Mouse (Mus musculus) limb, embryonic 12.5 days (tissue): Measurements from ENCODE around the gene Limk1. TPM values are rescaled to one million over a fixed set of nuclear protein-coding genes. Genes with fewer than 3 reads are reported as not detected.

Experiments used
- ATAC-seq: fragments of 200-750 bp; cut with Nextera tagmentation; 2 replicates; pipeline ENCODE4 v1.8.0; 2017; ENCODE audit warnings: low read depth, moderate TSS enrichment; ENCODE audit not compliant: insufficient number of reproducible peaks, insufficient read depth, low FRiP score, low TSS enrichment
- H3K27ac ChIP-seq: fragments of 300-500 bp; sonication (generic); 2 replicates; pipeline ENCODE4 v1.5.1; 2016; ENCODE audit warnings: mild to moderate bottlenecking, moderate library complexity
- H3K27me3 ChIP-seq: fragments of 300-500 bp; sonication (generic); 2 replicates; pipeline ENCODE4 v1.6.1; 2016; ENCODE audit warnings: mild to moderate bottlenecking, moderate library complexity
- H3K36me3 ChIP-seq: fragments of 300-500 bp; sonication (generic); 2 replicates; pipeline ENCODE4 v1.6.1; 2016; ENCODE audit warnings: mild to moderate bottlenecking, moderate library complexity
- H3K4me1 ChIP-seq: fragments of 300-500 bp; sonication (generic); replicated peaks from 2 replicates; pipeline ENCODE4 v1.6.1; 2016
- H3K4me2 ChIP-seq: fragments of 300-500 bp; sonication (generic); 2 replicates; pipeline ENCODE4 v1.6.1; 2016; ENCODE audit warnings: mild to moderate bottlenecking, moderate library complexity
- H3K4me3 ChIP-seq: fragments of 300-500 bp; sonication (generic); replicated peaks from 2 replicates; pipeline ENCODE4 v1.5.1; 2016; ENCODE audit warnings: mild to moderate bottlenecking
- H3K9ac ChIP-seq: fragments of 300-500 bp; sonication (generic); replicated peaks from 2 replicates; pipeline ENCODE4 v1.6.1; 2016; ENCODE audit warnings: mild to moderate bottlenecking, moderate library complexity
- H3K9me3 ChIP-seq: fragments of 300-500 bp; sonication (generic); 2 replicates; pipeline ENCODE4 v1.6.1; 2016; ENCODE audit warnings: mild to moderate bottlenecking, moderate library complexity
- WGBS: fragments of 180-500 bp; shearing (Covaris S2); methylation state at CpG from one replicate; pipeline ENCODE4 v1.1.7; 2016; 5-methylcytosine and 5-hydroxymethylcytosine counted together
- polyA plus RNA-seq: library from polyadenylated mRNA; unstranded; fragments of >200 nt; fragmentation: Nextera tagmentation; extraction: Ambion mirVana; gene quantifications from 2 replicates; pipeline ENCODE4 v1.2.1, GENCODE M21; 2016

Limk1 gene
- polyA plus RNA-seq, 1 experiment from 2014 or later, result 10.6 TPM

GRCm38 (mm10) chr5:134632841-134633240, 55.6 kb downstream of the Limk1 start:
- H3K27me3 ChIP-seq, result no peaks in the 10 kb centered on the region
- H3K4me3 ChIP-seq, result no peak overlapping the region
- H3K27ac ChIP-seq, result no peak overlapping the region
- peaks cover 6% of the 10 kb centered on the region for H3K4me1 ChIP-seq
- H3K36me3 ChIP-seq, result peaks cover 81% of the 10 kb centered on the region
- H3K9me3 ChIP-seq, result no peaks in the 10 kb centered on the region
- H3K4me2 ChIP-seq, result no peak overlapping the region
- 78% methylated on average over 2 of the region's 2 CpGs for WGBS
- no peak for ATAC-seq
- no peak overlapping the region for H3K9ac ChIP-seq

DNA sequence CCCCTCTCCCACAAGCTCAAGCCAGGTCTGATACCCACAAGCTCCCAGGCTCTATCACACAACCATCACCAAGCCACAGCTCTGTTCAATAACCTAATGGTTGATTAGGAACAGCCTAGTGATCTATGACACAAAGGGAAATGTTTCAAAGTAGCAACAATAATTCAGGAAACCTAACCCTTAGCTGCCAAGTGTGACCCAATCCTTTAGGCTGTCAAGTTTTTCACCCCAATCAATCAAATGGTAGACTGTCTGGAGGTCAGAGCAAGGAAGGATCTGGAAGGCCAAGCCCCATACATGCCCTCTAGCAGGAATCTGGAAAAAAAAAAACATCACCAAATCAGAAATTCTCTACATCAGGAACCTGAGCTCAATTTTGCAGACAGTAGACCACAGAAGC, 57.6 kb downstream of the Limk1 start:
- H3K9ac ChIP-seq, result no peak overlapping the region
- H3K27ac ChIP-seq, result no peak overlapping the region
- no peak overlapping the region for H3K4me2 ChIP-seq
- no peaks in the 10 kb centered on the region for H3K4me1 ChIP-seq
- no peak for ATAC-seq
- no peaks in the 10 kb centered on the region for H3K27me3 ChIP-seq
- H3K36me3 ChIP-seq, result peaks cover 92% of the 10 kb centered on the region
- H3K9me3 ChIP-seq, result no peaks in the 10 kb centered on the region
- no peak overlapping the region for H3K4me3 ChIP-seq

GRCm38 (mm10) chr5:134629508-134629907, 58.9 kb downstream of the Limk1 start:
- Histone ChIP-seq H3K27ac (no peak overlapping the region), H3K4me2 (no peak overlapping the region), H3K9me3 (no peaks in the 10 kb centered on the region), H3K27me3 (no peaks in the 10 kb centered on the region), H3K36me3 (peaks cover 94% of the 10 kb centered on the region), H3K9ac (no peak overlapping the region), H3K4me1 (no peaks in the 10 kb centered on the region), H3K4me3 (no peak overlapping the region)
- no peak for ATAC-seq
- 77% methylated on average over 4 of the region's 4 CpGs for WGBS

DNA sequence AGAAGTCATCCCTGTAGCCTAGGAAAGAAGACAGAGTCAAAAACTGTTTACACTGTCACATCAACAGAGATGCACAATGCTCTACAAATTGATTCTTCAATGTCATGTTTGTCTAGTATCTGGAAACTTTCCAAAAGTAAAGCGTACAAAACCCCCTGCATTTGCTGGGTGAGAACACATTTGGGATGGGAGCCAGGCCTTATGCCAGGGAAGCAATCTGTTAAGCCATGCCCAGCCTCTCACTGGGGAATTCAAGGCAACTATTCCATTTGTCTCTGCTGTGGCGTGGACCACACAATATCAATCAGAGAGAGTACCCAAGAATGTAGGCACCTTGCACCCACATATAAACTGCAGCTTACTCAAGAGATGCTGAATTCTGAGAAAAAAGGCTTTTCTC, 66.3 kb downstream of the Limk1 start:
- peaks cover 98% of the 10 kb centered on the region for H3K36me3 ChIP-seq
- no peaks in the 10 kb centered on the region for H3K9me3 ChIP-seq
- H3K27me3 ChIP-seq, result no peaks in the 10 kb centered on the region
- no peak overlapping the region for H3K4me2 ChIP-seq
- 91% methylated on average over 2 of the region's 2 CpGs for WGBS
- H3K4me3 ChIP-seq, result no peak overlapping the region
- H3K27ac ChIP-seq, result no peak overlapping the region
- no peak for ATAC-seq
- no peak overlapping the region for H3K9ac ChIP-seq
- no peaks in the 10 kb centered on the region for H3K4me1 ChIP-seq

DNA sequence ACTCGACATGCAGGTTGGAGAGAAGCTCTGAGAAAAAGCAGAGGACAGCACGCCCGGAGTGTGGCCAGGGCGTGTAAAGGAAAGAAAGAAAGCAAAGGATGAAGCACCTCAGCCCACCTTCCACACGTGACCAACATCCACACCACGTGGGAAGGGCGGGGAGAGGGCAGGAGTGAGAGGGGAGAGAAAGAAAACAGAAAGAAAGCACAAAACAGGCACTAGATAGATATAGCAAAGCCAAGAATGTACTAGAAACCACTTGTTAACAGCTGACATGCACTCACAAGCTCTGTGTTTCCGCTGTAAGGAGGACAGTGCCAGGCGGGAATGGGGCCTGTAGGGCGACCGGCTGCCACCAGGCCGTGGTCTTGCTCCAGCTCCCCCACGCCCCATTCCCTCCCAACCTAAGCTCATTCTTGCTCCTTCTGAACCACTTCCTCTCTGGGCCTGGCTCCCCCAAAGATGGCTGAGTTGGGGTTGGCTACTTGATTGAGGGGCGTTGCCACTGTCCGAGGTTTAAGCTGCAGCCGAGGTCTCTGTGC, 67.2 kb downstream of the Limk1 start:
- Histone ChIP-seq H3K36me3 (peaks cover 95% of the 10 kb centered on the region), H3K4me2 (no peak overlapping the region), H3K9me3 (no peaks in the 10 kb centered on the region), H3K27me3 (no peaks in the 10 kb centered on the region), H3K27ac (no peak overlapping the region), H3K9ac (no peak overlapping the region), H3K4me1 (no peaks in the 10 kb centered on the region), H3K4me3 (no peak overlapping the region)
- 93% methylated on average over 16 of the region's 16 CpGs for WGBS
- no peak for ATAC-seq

GRCm38 (mm10) chr5:134620457-134620856, 67.9 kb downstream of the Limk1 start:
- Histone ChIP-seq H3K9ac (no peak overlapping the region), H3K4me1 (no peaks in the 10 kb centered on the region), H3K9me3 (no peaks in the 10 kb centered on the region), H3K27ac (no peak overlapping the region), H3K36me3 (peaks cover 92% of the 10 kb centered on the region), H3K27me3 (no peaks in the 10 kb centered on the region), H3K4me2 (no peak overlapping the region), H3K4me3 (no peak overlapping the region)
- WGBS, result 96% methylated on average over 9 of the region's 9 CpGs
- no peak for ATAC-seq

DNA sequence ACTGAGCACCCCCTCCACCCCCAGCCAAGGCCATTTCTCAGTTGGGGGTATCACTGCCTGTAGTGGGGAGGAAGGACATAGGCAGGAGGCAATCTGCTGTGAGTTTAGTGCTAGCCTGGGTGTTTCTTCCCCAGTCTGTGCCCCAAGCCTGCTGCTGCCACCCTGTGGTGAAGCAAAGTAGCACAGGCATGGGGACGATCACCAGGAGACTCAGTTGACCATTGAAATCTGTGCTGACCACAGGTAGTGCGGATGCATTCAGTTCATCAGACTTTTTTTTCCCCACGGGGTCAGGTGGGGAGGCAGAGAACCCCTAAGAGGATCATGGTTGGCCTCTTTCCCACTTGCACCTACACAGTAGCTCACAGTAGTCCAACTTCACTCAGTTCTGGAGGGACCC, 71.3 kb downstream of the Limk1 start:
- H3K4me2 ChIP-seq, result no peak overlapping the region
- no peak for ATAC-seq
- H3K4me3 ChIP-seq, result no peak overlapping the region
- peaks cover 69% of the 10 kb centered on the region for H3K36me3 ChIP-seq
- no peaks in the 10 kb centered on the region for H3K27me3 ChIP-seq
- no peaks in the 10 kb centered on the region for H3K9me3 ChIP-seq
- WGBS, result 61% methylated on average over 3 of the region's 3 CpGs
- H3K27ac ChIP-seq, result no peak overlapping the region
- H3K4me1 ChIP-seq, result no peaks in the 10 kb centered on the region
- no peak overlapping the region for H3K9ac ChIP-seq

- Histone ChIP-seq H3K4me3 (no peak overlapping the region), H3K4me2 (no peak overlapping the region), H3K27me3 (no peaks in the 10 kb centered on the region), H3K9me3 (no peaks in the 10 kb centered on the region), H3K9ac (no peak overlapping the region), H3K4me1 (no peaks in the 10 kb centered on the region), H3K27ac (no peak overlapping the region), H3K36me3 (peaks cover 56% of the 10 kb centered on the region)
- WGBS, result 89% methylated on average over 4 of the region's 4 CpGs
- no peak for ATAC-seq
Observed at GRCm38 (mm10) chr5:134615780-134616179, 72.6 kb downstream of the Limk1 start.

GRCm38 (mm10) chr5:134615380-134615779, 73.0 kb downstream of the Limk1 start:
- Histone ChIP-seq H3K27ac (no peak overlapping the region), H3K36me3 (peaks cover 52% of the 10 kb centered on the region), H3K9me3 (no peaks in the 10 kb centered on the region), H3K9ac (no peak overlapping the region), H3K4me3 (no peak overlapping the region), H3K4me2 (no peak overlapping the region), H3K4me1 (no peaks in the 10 kb centered on the region), H3K27me3 (no peaks in the 10 kb centered on the region)
- ATAC-seq, result no peak
- 87% methylated on average over 8 of the region's 8 CpGs for WGBS

GRCm38 (mm10) chr5:134614802-134615201, 73.6 kb downstream of the Limk1 start, which contains the start of gene Lat2:
Gene Lat2 (minus strand): TSS chr5:134615025.
- 80% methylated on average over 7 of the region's 7 CpGs for WGBS
- Histone ChIP-seq H3K27ac (0 out of 2 replicates have a peak within 1 kb of the TSS, but pooled peaks have one; percentile 29), H3K4me2 (no peak within 1 kb of the TSS), H3K27me3 (no peaks in the 10 kb centered on the region), H3K4me3 (no peak within 1 kb of the TSS), H3K36me3 (peaks cover 46% of the 10 kb centered on the region), H3K4me1 (no peaks in the 10 kb centered on the region), H3K9ac (no peak within 1 kb of the TSS), H3K9me3 (no peaks in the 10 kb centered on the region)
- ATAC-seq, result no peak

- ATAC-seq, result no peak
- no peak overlapping the region for H3K4me3 ChIP-seq
- H3K4me2 ChIP-seq, result no peak overlapping the region
- H3K36me3 ChIP-seq, result peaks cover 41% of the 10 kb centered on the region
- H3K4me1 ChIP-seq, result no peaks in the 10 kb centered on the region
- H3K27ac ChIP-seq, result no peak overlapping the region
- H3K9me3 ChIP-seq, result no peaks in the 10 kb centered on the region
- no peak overlapping the region for H3K9ac ChIP-seq
- H3K27me3 ChIP-seq, result no peaks in the 10 kb centered on the region
- 91% methylated on average over 8 of the region's 8 CpGs for WGBS
Observed at GRCm38 (mm10) chr5:134614296-134614695, 74.1 kb downstream of the Limk1 start.

- H3K4me1 ChIP-seq, result no peaks in the 10 kb centered on the region
- 0 out of 2 replicates have a peak overlapping the region, but pooled peaks have one; percentile 35 for H3K27ac ChIP-seq
- H3K4me3 ChIP-seq, result no peak overlapping the region
- ATAC-seq, result no peak
- H3K9ac ChIP-seq, result no peak overlapping the region
- H3K27me3 ChIP-seq, result no peaks in the 10 kb centered on the region
- H3K4me2 ChIP-seq, result no peak overlapping the region
- 85% methylated on average over 9 of the region's 9 CpGs for WGBS
- H3K9me3 ChIP-seq, result no peaks in the 10 kb centered on the region
- peaks cover 35% of the 10 kb centered on the region for H3K36me3 ChIP-seq
Observed at GRCm38 (mm10) chr5:134613727-134614126, 74.7 kb downstream of the Limk1 start.
